Mouse (Mus musculus) testis, postnatal 14 days (tissue): ENCODE measurements around the gene Kcnd2.

ENCODE experiments used
- DNase-seq: peaks from one replicate; pipeline ENCODE4 v3.0.0; 2021; ENCODE audit warnings: low spot score

The Kcnd2 gene

GRCm38 (mm10) chr6:21424202-21424785 lies 209.0 kb downstream of the Kcnd2 start:
- DNase-seq = no peak

DNA sequence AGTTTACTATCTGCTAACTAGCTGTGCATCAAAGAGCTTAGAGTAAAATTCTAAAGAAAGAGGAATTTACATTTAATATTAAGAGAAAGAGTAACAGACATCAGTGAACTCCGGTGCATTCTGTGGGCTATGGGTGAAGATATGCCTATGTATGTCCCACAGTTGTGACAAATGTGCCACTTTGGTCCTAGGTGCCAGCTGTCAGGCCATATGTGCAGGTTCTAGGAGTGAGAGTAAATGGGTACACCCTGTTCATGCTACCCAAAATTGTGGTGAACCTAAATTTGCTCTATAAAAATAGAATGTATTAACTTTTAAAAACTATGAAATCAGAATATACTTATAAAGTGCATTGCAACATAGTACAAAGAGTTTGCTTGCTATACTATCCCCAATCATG lies 215.8 kb downstream of the Kcnd2 start:
- DNase-seq = no peak

GRCm38 (mm10) chr6:21464719-21465118 lies 249.4 kb downstream of the Kcnd2 start:
- DNase-seq = no peak

DNA sequence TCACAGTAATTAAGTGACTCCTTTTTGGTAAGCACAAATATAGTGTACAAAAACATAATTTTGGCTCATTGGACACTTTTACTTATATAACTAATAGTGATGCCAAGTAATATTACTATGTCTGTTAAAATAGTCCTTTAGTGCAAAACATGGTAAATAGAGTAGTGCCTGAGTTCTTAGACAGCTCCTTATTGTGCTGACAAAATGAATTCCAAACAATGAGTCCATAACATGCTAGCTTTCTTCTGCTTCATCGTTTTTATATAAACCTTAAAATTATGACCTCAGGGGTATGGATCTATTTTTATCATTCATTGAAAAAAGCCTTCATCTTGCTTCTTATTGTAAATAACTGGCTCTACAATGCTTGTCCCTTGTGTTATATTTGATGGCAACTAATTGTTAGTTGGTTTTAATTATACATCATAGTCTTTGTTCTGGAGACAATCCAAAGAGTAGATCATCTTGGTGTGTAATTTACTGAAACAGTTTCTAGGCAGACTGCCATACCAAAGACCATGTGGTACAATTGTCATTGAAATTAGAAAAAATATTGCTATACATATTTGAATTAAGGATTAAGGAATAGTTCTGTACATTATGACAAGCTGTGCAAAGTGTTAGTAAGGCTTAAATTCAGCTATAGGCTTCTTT lies 256.7 kb downstream of the Kcnd2 start:
- no peak for DNase-seq

- no peak for DNase-seq
Observed at GRCm38 (mm10) chr6:21482714-21483113, 267.4 kb downstream of the Kcnd2 start.

DNA sequence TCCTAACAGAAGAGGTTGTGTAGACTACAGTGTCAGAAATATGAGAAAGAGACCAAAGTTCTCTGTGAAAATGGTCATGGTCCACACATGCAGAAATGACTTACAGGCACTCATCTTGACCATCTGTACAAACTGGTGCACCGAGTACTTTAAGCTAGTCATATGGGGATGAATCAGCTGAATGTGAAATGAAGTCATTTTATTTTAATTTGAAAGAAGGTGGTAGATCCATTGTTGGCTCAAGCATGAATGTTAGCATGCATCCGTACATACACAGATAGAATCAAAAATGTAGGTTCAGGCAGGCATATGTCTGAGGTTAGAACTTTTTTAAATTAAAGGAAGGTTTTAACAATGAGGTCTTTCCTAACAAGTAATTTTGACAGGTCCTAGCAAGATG lies 273.2 kb downstream of the Kcnd2 start:
- DNase-seq = no peak

DNA sequence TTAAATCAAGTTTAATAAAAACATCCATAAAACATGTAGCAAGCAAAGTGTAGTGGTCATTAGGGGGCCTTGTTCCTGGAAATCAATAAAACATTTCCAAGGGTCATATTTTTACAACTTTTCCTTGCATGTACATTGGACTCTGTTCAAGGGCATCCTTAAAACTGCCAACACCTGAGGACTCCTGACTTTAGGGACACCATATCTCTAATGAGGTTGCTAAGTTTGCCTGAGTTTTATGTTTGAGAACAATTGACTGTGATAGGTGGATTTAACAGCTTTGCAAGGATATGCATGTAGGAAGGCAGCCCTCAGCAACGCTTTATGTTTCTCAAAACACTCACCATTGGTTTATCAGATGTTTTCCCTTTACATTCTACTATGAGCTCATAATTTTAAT lies 287.6 kb downstream of the Kcnd2 start:
- no peak for DNase-seq

- no peak for DNase-seq
Observed at GRCm38 (mm10) chr6:21510621-21511239, 295.4 kb downstream of the Kcnd2 start.

DNA sequence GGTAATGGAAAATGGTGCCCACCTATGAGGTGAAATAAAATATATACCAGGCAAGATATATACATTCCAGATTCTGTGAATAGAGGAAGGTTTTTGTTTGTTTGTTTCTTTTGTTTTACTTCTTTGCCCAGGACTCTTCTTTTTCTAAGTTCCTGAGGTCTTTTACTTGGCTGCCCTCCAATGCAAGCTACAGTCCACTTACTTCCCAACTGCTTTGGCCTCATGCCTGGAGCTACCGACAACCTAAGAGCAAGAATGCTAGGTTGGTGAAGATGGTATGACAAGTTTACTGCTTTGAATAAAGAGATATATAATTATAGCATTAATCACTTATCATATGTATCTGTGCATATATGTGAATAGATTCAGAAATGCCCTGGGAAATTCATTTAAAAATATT lies 305.0 kb downstream of the Kcnd2 start:
- no peak for DNase-seq

- DNase-seq = no peak
Observed at GRCm38 (mm10) chr6:21527489-21528074, 312.3 kb downstream of the Kcnd2 start.

GRCm38 (mm10) chr6:21534009-21534408 lies 318.7 kb downstream of the Kcnd2 start:
- no peak for DNase-seq

GRCm38 (mm10) chr6:21534820-21535219 lies 319.5 kb downstream of the Kcnd2 start:
- DNase-seq = no peak

- DNase-seq = no peak
Observed at GRCm38 (mm10) chr6:21551501-21551900, 336.2 kb downstream of the Kcnd2 start.

GRCm38 (mm10) chr6:21570964-21571363 lies 355.7 kb downstream of the Kcnd2 start:
- no peak for DNase-seq

DNA sequence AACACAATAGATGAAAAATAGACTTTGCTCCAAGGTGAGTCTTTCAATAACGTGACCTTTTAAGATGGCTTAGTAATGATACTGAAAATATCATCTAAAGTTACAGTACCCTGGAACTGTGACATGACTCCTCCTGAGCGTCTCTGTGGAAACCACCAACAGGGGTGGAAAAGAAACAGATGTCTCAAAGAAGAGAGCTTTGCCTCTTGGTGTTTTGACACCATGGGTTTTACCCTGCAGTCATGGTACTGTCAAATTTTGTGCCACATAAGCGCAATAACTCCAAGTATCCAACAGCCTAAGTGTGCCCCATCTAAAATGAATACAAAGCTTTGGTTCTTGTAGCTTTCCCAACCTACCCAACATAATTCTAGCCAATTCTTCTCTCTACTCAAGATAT lies 374.9 kb downstream of the Kcnd2 start:
- no peak for DNase-seq

DNA sequence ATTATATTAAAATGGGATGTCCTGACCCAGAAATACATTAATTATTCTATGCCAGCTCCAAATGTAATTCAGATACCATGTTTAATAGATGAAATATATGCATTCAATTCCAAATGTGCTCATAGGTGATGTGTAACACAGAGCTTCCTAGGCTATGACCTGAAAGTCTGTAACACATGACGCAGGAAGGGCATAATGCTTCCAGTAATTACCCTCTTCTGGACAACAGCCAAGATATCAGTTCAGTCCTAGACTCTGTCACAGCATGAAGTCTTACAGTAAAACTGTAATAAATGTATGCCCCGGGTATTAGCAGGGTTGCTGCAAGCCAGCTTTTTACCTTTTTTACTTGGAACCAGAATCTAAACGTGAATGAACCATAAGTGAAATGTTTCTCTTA lies 382.1 kb downstream of the Kcnd2 start:
- no peak for DNase-seq

GRCm38 (mm10) chr6:21609381-21610059 lies 394.2 kb downstream of the Kcnd2 start:
- DNase-seq = no peak

- no peak for DNase-seq
Observed at GRCm38 (mm10) chr6:21629989-21630388, 414.7 kb downstream of the Kcnd2 start.

GRCm38 (mm10) chr6:21655681-21656080 lies 440.4 kb downstream of the Kcnd2 start:
- no peak for DNase-seq

GRCm38 (mm10) chr6:21664135-21664534 lies 448.8 kb downstream of the Kcnd2 start:
- DNase-seq = no peak

DNA sequence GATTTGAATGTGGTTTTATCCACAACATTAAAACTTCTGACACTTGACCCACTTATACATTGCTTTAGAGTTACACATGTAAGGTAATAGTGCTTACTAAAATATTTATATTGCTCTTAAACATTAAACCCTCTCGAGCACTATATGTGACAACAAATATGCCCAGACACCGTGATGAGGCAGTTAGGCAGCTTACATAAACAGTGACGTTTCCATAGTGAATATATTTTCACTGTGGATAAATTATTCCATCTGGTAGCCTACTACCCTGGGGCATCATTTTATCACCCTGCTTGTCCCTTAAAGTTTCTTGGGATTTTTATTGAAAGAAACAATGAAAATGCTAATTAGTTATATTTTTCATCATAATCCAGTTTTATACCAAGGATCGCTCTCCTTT lies 449.3 kb downstream of the Kcnd2 start:
- DNase-seq = no peak

GRCm38 (mm10) chr6:21684252-21684651 lies 468.9 kb downstream of the Kcnd2 start:
- no peak for DNase-seq

GRCm38 (mm10) chr6:21686388-21686787 lies 471.1 kb downstream of the Kcnd2 start:
- no peak for DNase-seq
